Mouse (Mus musculus) hindbrain, embryonic 13.5 days (tissue): Measurements from ENCODE around the gene Diexf. TPM values are rescaled to one million over a fixed set of nuclear protein-coding genes. Genes with fewer than 3 reads are reported as not detected.

ENCODE experiments used
- ATAC-seq: fragments of 200-750 bp; cut with Nextera tagmentation; 2 replicates; pipeline ENCODE4 v1.8.0; 2017; ENCODE audit warnings: moderate TSS enrichment; ENCODE audit not compliant: low FRiP score
- H3K27ac ChIP-seq: fragments of 300-500 bp; sonication (generic); 2 replicates; pipeline ENCODE4 v1.5.1; 2015; ENCODE audit warnings: inconsistent platforms, mild to moderate bottlenecking, moderate library complexity
- H3K27me3 ChIP-seq: fragments of 300-500 bp; sonication (generic); 2 replicates; pipeline ENCODE4 v1.6.1; 2015; ENCODE audit warnings: mild to moderate bottlenecking, inconsistent platforms
- H3K36me3 ChIP-seq: fragments of 300-500 bp; sonication (generic); 2 replicates; pipeline ENCODE4 v1.6.1; 2015; ENCODE audit warnings: mild to moderate bottlenecking, inconsistent platforms
- H3K4me1 ChIP-seq: fragments of 300-500 bp; sonication (generic); replicated peaks from 2 replicates; pipeline ENCODE4 v1.6.1; 2015; ENCODE audit warnings: inconsistent platforms
- H3K4me2 ChIP-seq: fragments of 300-500 bp; sonication (generic); 2 replicates; pipeline ENCODE4 v1.6.1; 2015; ENCODE audit warnings: inconsistent platforms, mild to moderate bottlenecking, moderate library complexity
- H3K4me3 ChIP-seq: fragments of 300-500 bp; sonication (generic); 2 replicates; pipeline ENCODE4 v1.5.1; 2015; ENCODE audit warnings: mild to moderate bottlenecking, inconsistent platforms
- H3K9ac ChIP-seq: fragments of 300-500 bp; sonication (generic); 2 replicates; pipeline ENCODE4 v1.6.1; 2015; ENCODE audit warnings: mild to moderate bottlenecking, inconsistent platforms
- H3K9me3 ChIP-seq: fragments of 300-500 bp; sonication (generic); 2 replicates; pipeline ENCODE4 v1.6.1; 2016; ENCODE audit warnings: inconsistent platforms
- WGBS: fragments of 180-500 bp; shearing (Covaris S2); methylation state at CpG from one replicate; pipeline ENCODE4 v1.1.7; 2015; 5-methylcytosine and 5-hydroxymethylcytosine counted together
- polyA plus RNA-seq: library from polyadenylated mRNA; unstranded; fragments of >200 nt; fragmentation: Nextera tagmentation; extraction: Ambion mirVana; gene quantifications from 2 replicates; pipeline ENCODE4 v1.2.1, GENCODE M21; 2015

The Diexf gene
- polyA plus RNA-seq, 1 experiment from 2014 or later: 7.4 TPM

DNA sequence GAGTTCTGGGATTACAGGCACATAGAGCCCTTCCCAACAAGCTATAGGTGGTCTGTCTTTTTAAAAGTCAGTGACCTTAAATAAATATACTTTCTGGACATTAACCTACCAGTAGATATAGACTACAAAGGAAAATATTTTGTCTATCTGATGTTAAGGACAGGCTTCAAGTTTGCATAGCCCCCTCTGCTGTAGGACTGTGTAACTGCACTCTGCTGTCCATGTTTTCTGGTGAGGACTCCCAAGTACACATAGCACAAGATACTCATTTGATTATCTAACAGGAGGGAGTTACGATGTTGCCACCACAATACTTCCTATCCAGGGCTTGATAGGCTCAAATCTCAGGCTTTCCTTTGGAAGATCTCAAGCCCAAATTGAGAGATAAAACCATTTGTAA is 3.7 kb upstream of the Diexf start:
- no peak overlapping the region for H3K27ac ChIP-seq
- no peaks in the 10 kb centered on the region for H3K9me3 ChIP-seq
- 90% methylated on average over 1 of the region's 1 CpGs for WGBS
- no peak overlapping the region for H3K4me2 ChIP-seq
- H3K4me3 ChIP-seq: no peak overlapping the region
- no peak overlapping the region for H3K9ac ChIP-seq
- ATAC-seq: no peak
- no peaks in the 10 kb centered on the region for H3K36me3 ChIP-seq
- H3K27me3 ChIP-seq: 0 out of 2 replicates have a peak, but pooled peaks cover 4% of the 10 kb centered on the region
- peaks cover 12% of the 10 kb centered on the region for H3K4me1 ChIP-seq

DNA sequence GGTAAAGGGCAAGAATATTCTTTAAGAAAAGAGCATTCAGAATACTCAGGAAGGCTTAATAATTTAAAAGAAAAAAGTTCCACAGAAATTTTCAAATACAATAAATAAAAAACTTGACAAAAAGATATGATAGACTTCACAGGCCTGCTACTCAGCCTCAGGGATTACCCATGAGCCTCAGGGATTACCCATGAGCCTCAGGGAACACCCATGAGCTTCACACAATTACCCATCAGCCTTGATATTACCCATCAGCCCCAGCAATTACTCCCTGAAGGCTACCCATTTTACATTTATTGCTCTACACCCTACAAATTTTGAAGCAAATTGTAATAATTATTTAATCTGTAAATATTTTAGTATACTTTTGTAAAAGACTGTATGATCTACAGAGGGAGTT is 2.3 kb upstream of the Diexf start:
- no peak overlapping the region for H3K4me3 ChIP-seq
- H3K9me3 ChIP-seq: no peaks in the 10 kb centered on the region
- peaks cover 8% of the 10 kb centered on the region for H3K36me3 ChIP-seq
- no peak for ATAC-seq
- no peak overlapping the region for H3K4me2 ChIP-seq
- peaks cover 20% of the 10 kb centered on the region for H3K4me1 ChIP-seq
- no peaks in the 10 kb centered on the region for H3K27me3 ChIP-seq
- H3K27ac ChIP-seq: no peak overlapping the region
- H3K9ac ChIP-seq: no peak overlapping the region

DNA sequence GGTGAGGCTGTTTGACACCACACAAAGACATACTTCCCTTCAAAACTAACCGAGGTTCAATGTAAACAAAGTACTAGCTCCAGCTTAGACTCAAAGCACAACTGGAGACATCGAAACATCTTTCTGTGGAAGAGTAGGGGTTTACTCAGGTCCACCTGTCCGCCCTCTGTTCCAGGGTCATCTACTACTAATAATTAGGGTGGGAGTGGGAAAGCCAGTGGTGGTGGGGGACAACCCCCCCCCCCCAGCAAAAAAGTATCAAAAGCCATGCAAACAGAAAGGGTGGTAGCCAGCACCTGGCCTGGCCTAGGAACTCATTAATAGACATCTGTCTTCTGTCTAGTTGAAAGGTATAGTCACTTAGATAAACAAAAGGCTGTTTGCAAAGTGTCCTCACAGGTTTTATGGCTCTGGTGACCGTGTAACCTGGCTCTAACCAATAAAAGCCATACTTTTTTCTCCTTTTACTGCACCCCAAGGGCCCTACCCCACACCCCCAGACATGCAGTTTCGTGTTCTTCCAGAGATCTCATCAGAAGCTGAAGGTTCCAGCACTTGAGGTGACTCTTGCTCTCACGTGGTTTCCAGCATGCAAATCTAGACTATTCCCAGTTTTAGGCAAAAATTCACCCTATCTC is 1.4 kb upstream of the Diexf start:
- no peak for ATAC-seq
- Histone ChIP-seq H3K27me3 (no peaks in the 10 kb centered on the region), H3K4me2 (no peak overlapping the region), H3K36me3 (peaks cover 18% of the 10 kb centered on the region), H3K4me3 (no peak overlapping the region), H3K9me3 (no peaks in the 10 kb centered on the region), H3K27ac (no peak overlapping the region), H3K4me1 (peaks cover 23% of the 10 kb centered on the region), H3K9ac (no peak overlapping the region)
- WGBS: 89% methylated on average over 6 of the region's 6 CpGs

DNA sequence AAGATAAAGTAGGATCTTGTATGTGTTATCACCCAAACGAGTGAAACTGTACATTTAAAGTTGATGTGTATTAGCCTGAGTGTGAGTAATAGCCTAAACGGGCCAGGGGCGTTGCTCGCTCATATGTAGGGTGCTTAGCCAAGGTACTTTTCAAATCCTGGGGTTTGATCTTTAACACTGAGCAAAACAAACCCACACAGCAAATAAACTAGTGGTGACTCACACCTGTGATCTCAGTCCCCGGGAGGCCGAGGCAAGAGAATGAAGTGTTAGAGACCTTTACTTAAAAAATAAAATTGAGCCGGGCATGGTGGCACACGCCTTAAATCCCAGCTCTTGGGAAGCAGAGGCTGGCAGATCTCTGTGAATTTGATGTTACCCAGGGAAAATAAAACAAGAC is 767 bp upstream of the Diexf start:
- H3K9ac ChIP-seq: peak overlapping the region; percentile 68
- no peaks in the 10 kb centered on the region for H3K9me3 ChIP-seq
- H3K4me3 ChIP-seq: peak overlapping the region; percentile 97
- no peaks in the 10 kb centered on the region for H3K27me3 ChIP-seq
- 83% methylated on average over 8 of the region's 8 CpGs for WGBS
- H3K4me2 ChIP-seq: peak overlapping the region; percentile 70
- ATAC-seq: no peak; the same call in 1 of the 2 replicates
- peaks cover 20% of the 10 kb centered on the region for H3K36me3 ChIP-seq
- H3K27ac ChIP-seq: no peak overlapping the region
- H3K4me1 ChIP-seq: peaks cover 23% of the 10 kb centered on the region

DNA sequence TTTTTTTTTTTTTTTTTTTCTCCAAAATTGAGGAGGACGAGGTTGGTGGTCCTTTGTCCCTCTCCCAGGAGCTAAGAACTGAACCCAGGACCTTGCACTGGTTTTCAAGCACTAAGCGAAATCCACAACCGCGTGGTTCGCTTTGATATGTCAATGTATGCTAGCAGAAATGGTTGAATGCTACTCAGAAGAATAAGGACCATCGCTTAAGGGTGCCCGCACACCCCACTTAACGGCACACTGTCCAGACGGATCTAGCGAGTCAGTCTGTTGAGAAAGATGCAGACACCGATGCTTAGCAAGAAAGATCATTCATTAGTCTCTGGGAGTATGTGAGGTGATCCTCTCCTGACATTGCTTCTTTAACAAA is 369 bp upstream of the Diexf start:
- peak overlapping the region; percentile 70 for H3K4me2 ChIP-seq
- peak overlapping the region; percentile 68 for H3K9ac ChIP-seq
- peaks cover 20% of the 10 kb centered on the region for H3K36me3 ChIP-seq
- H3K27me3 ChIP-seq: no peaks in the 10 kb centered on the region
- peaks cover 23% of the 10 kb centered on the region for H3K4me1 ChIP-seq
- peak; percentile 64 for ATAC-seq
- WGBS: 28% methylated on average over 11 of the region's 11 CpGs
- peak overlapping the region; percentile 80 for H3K27ac ChIP-seq
- no peaks in the 10 kb centered on the region for H3K9me3 ChIP-seq
- peak overlapping the region; percentile 97 for H3K4me3 ChIP-seq

DNA sequence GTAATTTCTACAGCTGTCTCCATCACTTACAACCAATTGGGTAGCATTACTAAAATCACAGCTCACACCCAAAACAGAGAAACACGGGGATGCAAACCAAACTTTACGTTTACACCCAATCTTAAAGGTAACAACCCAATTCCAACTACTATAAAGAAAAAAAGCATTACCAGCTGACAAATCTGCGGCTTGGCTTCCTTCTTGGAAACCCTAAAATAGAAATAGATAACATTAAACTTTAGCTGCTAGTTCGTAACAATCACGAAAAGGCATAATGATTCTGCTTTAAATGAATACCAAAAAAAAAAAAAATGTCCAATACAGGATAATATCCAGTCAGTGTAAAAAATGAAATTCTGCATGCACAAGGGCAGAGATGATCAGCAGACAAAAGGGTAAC is 751 bp downstream of the Diexf start:
- ATAC-seq: no peak
- Histone ChIP-seq H3K4me2 (peak overlapping the region; percentile 70), H3K4me3 (peak overlapping the region; percentile 97), H3K9me3 (no peaks in the 10 kb centered on the region), H3K27ac (no peak overlapping the region), H3K27me3 (no peaks in the 10 kb centered on the region), H3K9ac (peak overlapping the region; percentile 88), H3K36me3 (peaks cover 26% of the 10 kb centered on the region), H3K4me1 (peaks cover 23% of the 10 kb centered on the region)
- 30% methylated on average over 5 of the region's 5 CpGs for WGBS

DNA sequence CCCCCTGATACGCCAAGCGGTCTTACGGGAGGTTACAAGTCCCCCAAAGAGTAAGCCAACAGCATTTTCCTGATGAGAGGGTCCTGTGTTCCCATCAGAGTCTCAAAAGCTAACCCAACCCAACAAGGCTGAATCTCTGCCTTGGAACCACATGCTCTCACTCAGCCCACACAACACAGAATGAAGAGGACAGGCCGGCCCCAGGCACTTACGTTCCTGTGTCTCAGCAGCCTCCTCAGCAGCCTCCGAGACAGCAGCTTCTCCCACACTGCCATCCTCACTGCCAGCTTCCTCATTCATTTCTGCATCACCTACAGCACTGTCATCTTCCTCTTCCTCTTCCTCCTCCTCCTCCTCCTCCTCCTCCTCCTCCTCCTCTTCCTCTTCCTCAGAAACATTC is 2.0 kb downstream of the Diexf start:
- Histone ChIP-seq H3K9ac (no peak overlapping the region), H3K9me3 (no peaks in the 10 kb centered on the region), H3K27ac (no peak overlapping the region), H3K4me1 (peaks cover 23% of the 10 kb centered on the region), H3K4me2 (no peak overlapping the region), H3K36me3 (peaks cover 38% of the 10 kb centered on the region), H3K4me3 (no peak overlapping the region), H3K27me3 (no peaks in the 10 kb centered on the region)
- WGBS: 95% methylated on average over 6 of the region's 6 CpGs
- ATAC-seq: no peak

DNA sequence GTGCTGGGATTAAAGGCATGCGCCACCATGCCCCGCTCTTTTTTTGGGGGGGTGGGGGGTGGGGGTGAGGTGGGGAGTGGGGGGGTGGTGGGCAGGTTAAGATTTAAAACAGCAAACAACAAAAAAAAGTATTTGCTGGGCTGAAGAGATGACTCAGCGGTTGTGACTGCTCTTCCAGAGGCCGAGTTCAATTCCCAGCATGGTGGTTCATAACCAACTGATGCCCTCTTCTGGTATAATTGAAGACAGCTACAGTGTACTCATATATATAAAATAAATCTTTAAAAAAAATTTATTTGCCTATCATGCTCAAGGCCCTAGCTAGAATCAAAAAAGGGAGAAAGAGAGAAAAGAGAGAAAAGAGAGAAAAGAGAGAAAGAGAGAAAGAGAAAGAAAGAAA is 4.2 kb downstream of the Diexf start:
- H3K27me3 ChIP-seq: no peaks in the 10 kb centered on the region
- no peak overlapping the region for H3K4me3 ChIP-seq
- no peak for ATAC-seq
- H3K4me2 ChIP-seq: no peak overlapping the region
- no peaks in the 10 kb centered on the region for H3K9me3 ChIP-seq
- no peak overlapping the region for H3K27ac ChIP-seq
- H3K36me3 ChIP-seq: peaks cover 61% of the 10 kb centered on the region
- no peak overlapping the region for H3K9ac ChIP-seq
- H3K4me1 ChIP-seq: peaks cover 22% of the 10 kb centered on the region
- WGBS: 70% methylated on average over 4 of the region's 4 CpGs

DNA sequence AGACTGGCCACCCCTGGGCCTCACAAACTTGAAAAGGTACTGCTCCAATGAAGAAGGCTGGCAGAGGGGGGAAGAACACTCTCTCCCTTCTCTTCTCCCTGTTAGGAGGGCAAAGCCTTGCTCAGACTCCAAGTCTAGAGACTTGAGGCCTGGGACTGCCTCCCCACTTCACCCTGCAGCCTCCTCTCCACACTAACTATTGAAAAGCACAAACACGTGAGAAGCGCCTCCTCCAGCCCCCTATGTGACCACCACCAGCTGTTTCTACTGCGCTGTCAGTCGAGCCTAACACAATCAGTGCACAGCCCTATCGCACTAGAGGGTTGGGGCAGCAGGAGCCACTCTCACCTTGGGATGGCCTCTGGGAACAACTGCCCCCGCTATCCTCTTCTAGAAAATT is 6.8 kb downstream of the Diexf start:
- Histone ChIP-seq H3K27ac (no peak overlapping the region), H3K36me3 (peaks cover 85% of the 10 kb centered on the region), H3K4me3 (no peak overlapping the region), H3K4me2 (no peak overlapping the region), H3K9me3 (no peaks in the 10 kb centered on the region), H3K9ac (no peak overlapping the region), H3K4me1 (peaks cover 10% of the 10 kb centered on the region; the same call in 1 of the 2 replicates), H3K27me3 (no peaks in the 10 kb centered on the region)
- 96% methylated on average over 6 of the region's 6 CpGs for WGBS
- ATAC-seq: no peak

DNA sequence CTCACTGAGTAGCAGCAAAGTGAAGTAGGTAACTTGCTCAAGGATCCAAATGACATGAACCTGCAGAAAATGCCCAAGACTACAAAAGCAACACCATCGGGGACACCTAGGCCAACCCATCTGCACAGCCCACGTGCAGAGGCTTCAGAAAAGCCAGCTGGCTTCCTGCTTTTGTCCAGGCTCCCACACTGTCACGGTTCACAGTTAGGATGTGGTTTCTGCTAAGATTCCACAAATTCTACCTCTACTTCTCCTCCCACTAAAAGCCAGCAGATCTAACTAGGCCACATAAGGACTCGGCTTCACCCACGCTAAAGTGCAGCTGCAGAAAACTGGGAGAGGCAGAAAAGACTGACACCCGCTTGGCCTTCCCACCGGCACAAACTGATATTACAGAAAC is 7.3 kb downstream of the Diexf start:
- Histone ChIP-seq H3K27me3 (no peaks in the 10 kb centered on the region), H3K4me2 (no peak overlapping the region), H3K27ac (no peak overlapping the region), H3K9ac (no peak overlapping the region), H3K36me3 (peaks cover 86% of the 10 kb centered on the region), H3K4me3 (no peak overlapping the region), H3K9me3 (no peaks in the 10 kb centered on the region), H3K4me1 (peaks cover 6% of the 10 kb centered on the region; the same call in 1 of the 2 replicates)
- ATAC-seq: no peak
- 96% methylated on average over 7 of the region's 7 CpGs for WGBS

DNA sequence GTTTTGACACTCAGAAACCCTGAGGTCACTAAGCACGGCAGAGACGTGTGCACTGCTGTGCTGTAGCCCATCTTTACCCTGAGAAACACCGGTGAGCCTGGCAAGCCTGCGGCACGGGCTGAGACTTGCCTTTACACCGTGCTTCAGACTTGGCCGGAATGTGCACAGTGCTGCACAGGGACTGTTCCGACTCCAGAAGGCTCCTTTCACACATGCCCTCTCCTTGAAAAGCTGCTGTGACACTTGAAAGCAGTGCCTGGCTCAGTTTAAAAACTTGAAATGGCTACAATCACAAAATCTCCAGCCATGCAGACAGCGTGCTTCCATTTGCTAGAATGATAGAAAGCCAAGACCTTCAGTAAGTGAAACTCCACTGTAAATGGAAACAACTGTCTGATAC is 18.0 kb downstream of the Diexf start:
- 95% methylated on average over 9 of the region's 9 CpGs for WGBS
- H3K27ac ChIP-seq: no peak overlapping the region
- no peak for ATAC-seq
- H3K36me3 ChIP-seq: peaks cover 96% of the 10 kb centered on the region
- no peak overlapping the region for H3K9ac ChIP-seq
- H3K4me2 ChIP-seq: no peak overlapping the region
- no peaks in the 10 kb centered on the region for H3K4me1 ChIP-seq
- no peaks in the 10 kb centered on the region for H3K9me3 ChIP-seq
- H3K27me3 ChIP-seq: no peaks in the 10 kb centered on the region
- no peak overlapping the region for H3K4me3 ChIP-seq

DNA sequence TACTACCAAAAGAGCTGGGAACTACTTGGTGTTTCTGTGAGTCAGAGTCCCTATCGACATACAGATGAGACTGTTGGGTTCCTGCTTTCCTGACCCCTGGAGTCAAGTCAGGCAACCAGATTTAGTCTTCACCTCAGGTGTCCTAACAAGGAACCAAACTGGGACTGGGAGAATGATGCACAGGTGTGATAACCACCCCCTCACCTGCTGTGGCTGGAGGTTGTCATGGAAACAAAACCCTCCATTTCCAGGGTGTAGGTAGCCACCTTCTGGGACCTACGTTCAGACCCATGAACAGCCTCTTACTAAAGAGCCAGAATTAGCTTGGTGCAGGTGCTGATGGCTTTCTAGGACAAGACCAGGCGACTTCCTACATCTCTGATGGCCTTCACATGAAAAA is 27.1 kb downstream of the Diexf start:
- ATAC-seq: no peak
- Histone ChIP-seq H3K4me3 (no peak overlapping the region), H3K9me3 (no peaks in the 10 kb centered on the region), H3K36me3 (peaks cover 60% of the 10 kb centered on the region), H3K4me1 (no peaks in the 10 kb centered on the region), H3K9ac (no peak overlapping the region), H3K27ac (no peak overlapping the region), H3K4me2 (no peak overlapping the region), H3K27me3 (no peaks in the 10 kb centered on the region)
- 85% methylated on average over 3 of the region's 3 CpGs for WGBS

DNA sequence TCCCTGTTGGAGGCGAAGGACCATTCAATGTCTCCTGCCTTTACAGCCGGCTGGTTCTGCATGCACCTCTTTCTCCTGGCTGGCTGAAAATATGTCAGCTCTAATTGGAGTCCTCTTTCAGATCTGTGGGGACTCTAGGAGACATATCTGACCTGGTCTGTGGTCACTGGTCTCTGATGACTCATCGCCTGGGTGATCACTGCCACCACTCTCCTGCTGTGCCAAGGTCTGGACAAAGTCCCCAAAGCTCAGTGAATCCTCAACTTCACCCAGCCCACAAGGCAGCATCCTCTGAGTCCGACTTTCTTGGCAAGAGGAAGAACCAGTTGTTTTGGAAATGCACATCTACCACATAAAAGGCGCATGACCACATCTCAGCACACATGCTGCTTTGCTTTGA is 27.5 kb downstream of the Diexf start:
- Histone ChIP-seq H3K9me3 (no peaks in the 10 kb centered on the region), H3K4me2 (no peak overlapping the region), H3K27ac (no peak overlapping the region), H3K4me3 (no peak overlapping the region), H3K36me3 (peaks cover 57% of the 10 kb centered on the region), H3K4me1 (no peaks in the 10 kb centered on the region), H3K9ac (no peak overlapping the region), H3K27me3 (no peaks in the 10 kb centered on the region)
- no peak for ATAC-seq
- 87% methylated on average over 5 of the region's 5 CpGs for WGBS
